Mouse (Mus musculus): Measurements from ENCODE around the gene Mrpl12. TPM values are rescaled to one million over a fixed set of nuclear protein-coding genes. Genes with fewer than 3 reads are reported as not detected.
"Not testable (repeated sequence)": the region's sequence is repeated elsewhere in the genome, so short reads cannot be mapped to it uniquely, and the experiment has no call there.

The Mrpl12 gene
- polyA plus RNA-seq, 1 experiment from 2014 or later, result 144 TPM

DNA sequence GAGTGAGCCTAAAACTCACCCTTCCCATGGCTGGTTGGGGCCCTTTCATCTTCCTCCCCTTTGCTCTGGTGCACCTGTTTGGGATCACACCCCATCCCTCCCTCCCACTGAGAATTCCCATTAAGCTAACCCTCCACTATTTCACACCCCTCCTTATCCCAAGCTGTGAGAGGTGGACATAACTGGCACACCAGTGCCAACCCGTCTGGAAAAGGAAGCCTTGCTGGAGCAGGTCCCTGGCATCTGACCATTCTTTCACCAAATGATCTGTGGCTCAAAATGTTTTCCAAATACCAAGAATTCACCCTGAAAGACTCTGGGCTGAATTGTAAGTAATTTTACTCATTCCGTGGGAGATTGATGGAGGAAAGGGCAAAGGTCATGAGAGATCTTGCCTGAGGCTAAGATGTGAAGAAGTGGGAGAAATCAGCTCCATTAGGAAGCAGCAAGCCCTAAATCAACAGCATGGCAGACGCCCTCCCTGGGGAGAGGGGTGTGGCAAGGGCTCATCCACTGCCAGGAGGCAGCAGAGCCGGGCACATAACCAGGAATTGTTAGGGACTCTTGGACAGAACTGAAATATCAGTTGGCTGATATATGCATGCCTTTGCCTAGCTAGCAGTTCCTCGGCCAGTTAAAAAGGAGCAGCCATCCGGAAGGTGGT is 28.5 kb downstream of the Mrpl12 start:
- Histone ChIP-seq H3K36me3 (no peaks in the 10 kb centered on the region), H3K9ac (replicated peaks) (no peak overlapping the region)
- WGBS, result 31% methylated on average over 6 of the region's 6 CpGs

GRCm38 (mm10) chr11:120514262-120514661 is 29.8 kb downstream of the Mrpl12 start:
- H3K27ac ChIP-seq (replicated peaks); H3K4me2 ChIP-seq; H3K4me3 ChIP-seq (replicated peaks); H3K36me3 ChIP-seq; H3K9ac ChIP-seq (replicated peaks); H3K27me3 ChIP-seq (replicated peaks); H3K4me1 ChIP-seq; ATAC-seq (ENCODE audit: low FRiP score); H3K9me3 ChIP-seq (replicated peaks): not testable (repeated sequence)
- WGBS, result 97% methylated on average over 2 of the region's 2 CpGs

More for the DNA sequence above, 28.5 kb downstream of the Mrpl12 start:
- Histone ChIP-seq H3K27ac (replicated peaks) (no peak overlapping the region), H3K9me3 (replicated peaks) (no peaks in the 10 kb centered on the region), H3K27me3 (replicated peaks) (no peaks in the 10 kb centered on the region), H3K4me2 (no peak overlapping the region), H3K4me3 (replicated peaks) (no peak overlapping the region), H3K4me1 (peaks cover 9% of the 10 kb centered on the region; the same call in 1 of the 2 replicates)
- no peak for ATAC-seq (ENCODE audit: low FRiP score)

GRCm38 (mm10) chr11:120515611-120516010 is 31.2 kb downstream of the Mrpl12 start:
- H3K4me2 ChIP-seq, result no peak overlapping the region
- no peak overlapping the region for H3K4me3 ChIP-seq (replicated peaks)
- no peak overlapping the region for H3K9ac ChIP-seq (replicated peaks)
- WGBS, result 19% methylated on average over 17 of the region's 17 CpGs
- H3K9me3 ChIP-seq (replicated peaks), result no peaks in the 10 kb centered on the region
- no peak for ATAC-seq (ENCODE audit: low FRiP score)
- no peak overlapping the region for H3K27ac ChIP-seq (replicated peaks)
- peaks cover 7% of the 10 kb centered on the region; the same call in 1 of the 2 replicates for H3K4me1 ChIP-seq
- H3K27me3 ChIP-seq (replicated peaks), result no peaks in the 10 kb centered on the region
- H3K36me3 ChIP-seq, result no peaks in the 10 kb centered on the region

- H3K36me3 ChIP-seq, result no peaks in the 10 kb centered on the region
- ATAC-seq (ENCODE audit: low FRiP score), result no peak
- H3K4me1 ChIP-seq, result peaks cover 5% of the 10 kb centered on the region; the same call in 1 of the 2 replicates
- no peaks in the 10 kb centered on the region for H3K27me3 ChIP-seq (replicated peaks)
- no peak overlapping the region for H3K4me2 ChIP-seq
- no peaks in the 10 kb centered on the region for H3K9me3 ChIP-seq (replicated peaks)
- H3K27ac ChIP-seq (replicated peaks), result no peak overlapping the region
- 74% methylated on average over 4 of the region's 4 CpGs for WGBS
- no peak overlapping the region for H3K9ac ChIP-seq (replicated peaks)
- H3K4me3 ChIP-seq (replicated peaks), result no peak overlapping the region
Observed at GRCm38 (mm10) chr11:120517147-120517546, 32.7 kb downstream of the Mrpl12 start.

GRCm38 (mm10) chr11:120518027-120518426 is 33.6 kb downstream of the Mrpl12 start:
- H3K4me3 ChIP-seq (replicated peaks), result no peak overlapping the region
- H3K27me3 ChIP-seq (replicated peaks), result no peaks in the 10 kb centered on the region
- no peak overlapping the region for H3K27ac ChIP-seq (replicated peaks)
- H3K4me1 ChIP-seq, result peaks cover 5% of the 10 kb centered on the region; the same call in 1 of the 2 replicates
- no peak overlapping the region for H3K4me2 ChIP-seq
- H3K9ac ChIP-seq (replicated peaks), result no peak overlapping the region
- H3K36me3 ChIP-seq, result no peaks in the 10 kb centered on the region
- ATAC-seq (ENCODE audit: low FRiP score), result no peak
- WGBS, result 71% methylated on average over 6 of the region's 6 CpGs
- H3K9me3 ChIP-seq (replicated peaks), result no peaks in the 10 kb centered on the region

GRCm38 (mm10) chr11:120518558-120518957 is 34.1 kb downstream of the Mrpl12 start:
- ATAC-seq (ENCODE audit: low FRiP score), result no peak
- Histone ChIP-seq H3K27ac (replicated peaks) (no peak overlapping the region), H3K4me3 (replicated peaks) (no peak overlapping the region), H3K9me3 (replicated peaks) (no peaks in the 10 kb centered on the region), H3K4me1 (peaks cover 5% of the 10 kb centered on the region; the same call in 1 of the 2 replicates), H3K36me3 (no peaks in the 10 kb centered on the region), H3K9ac (replicated peaks) (no peak overlapping the region), H3K4me2 (no peak overlapping the region), H3K27me3 (replicated peaks) (no peaks in the 10 kb centered on the region)
- WGBS, result 79% methylated on average over 6 of the region's 6 CpGs

GRCm38 (mm10) chr11:120519738-120520137 is 35.3 kb downstream of the Mrpl12 start:
- 40% methylated on average over 9 of the region's 9 CpGs for WGBS
- Histone ChIP-seq H3K4me2 (no peak overlapping the region), H3K9ac (replicated peaks) (no peak overlapping the region), H3K4me3 (replicated peaks) (no peak overlapping the region), H3K27ac (replicated peaks) (no peak overlapping the region), H3K9me3 (replicated peaks) (no peaks in the 10 kb centered on the region), H3K27me3 (replicated peaks) (no peaks in the 10 kb centered on the region), H3K36me3 (no peaks in the 10 kb centered on the region), H3K4me1 (peaks cover 5% of the 10 kb centered on the region; the same call in 1 of the 2 replicates)
- ATAC-seq (ENCODE audit: low FRiP score), result no peak

- Histone ChIP-seq H3K9ac (replicated peaks) (no peak overlapping the region), H3K4me1 (peaks cover 3% of the 10 kb centered on the region; the same call in 1 of the 2 replicates), H3K4me2 (no peak overlapping the region), H3K4me3 (replicated peaks) (no peak overlapping the region), H3K27ac (replicated peaks) (no peak overlapping the region), H3K36me3 (no peaks in the 10 kb centered on the region), H3K9me3 (replicated peaks) (no peaks in the 10 kb centered on the region), H3K27me3 (replicated peaks) (no peaks in the 10 kb centered on the region)
- WGBS, result 82% methylated on average over 9 of the region's 9 CpGs
- ATAC-seq (ENCODE audit: low FRiP score), result no peak
Observed at GRCm38 (mm10) chr11:120520498-120520897, 36.1 kb downstream of the Mrpl12 start.

DNA sequence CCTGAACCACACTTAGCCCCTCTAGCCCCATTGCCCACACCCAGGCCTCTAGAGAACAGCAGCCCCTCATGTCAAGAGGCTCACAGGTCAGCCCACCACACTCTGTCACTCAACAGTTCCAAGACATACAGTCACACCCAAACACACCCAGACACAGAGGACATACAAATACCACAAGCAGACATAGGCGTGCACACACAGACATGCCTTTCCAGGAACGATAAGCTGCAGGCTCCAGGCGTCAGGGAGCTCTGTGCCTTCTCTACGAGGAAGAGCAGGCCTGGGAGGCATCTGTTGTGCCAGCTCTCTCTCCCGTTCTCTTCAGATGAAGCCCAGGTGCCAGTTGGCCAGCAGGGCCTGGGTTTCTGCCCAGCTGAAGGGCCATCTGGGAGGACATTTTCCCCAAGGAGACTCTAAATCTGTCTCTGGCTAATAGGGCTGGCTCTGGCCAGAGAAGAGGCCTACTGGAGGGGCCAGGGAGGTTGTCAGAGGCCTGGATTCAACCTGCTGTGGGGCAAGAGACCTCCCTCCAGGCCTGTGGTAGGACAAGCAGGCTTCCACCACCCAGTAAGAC is 36.6 kb downstream of the Mrpl12 start:
- Histone ChIP-seq H3K27ac (replicated peaks) (no peak overlapping the region), H3K9me3 (replicated peaks) (no peaks in the 10 kb centered on the region), H3K4me3 (replicated peaks) (no peak overlapping the region), H3K36me3 (no peaks in the 10 kb centered on the region), H3K4me2 (no peak overlapping the region), H3K27me3 (replicated peaks) (no peaks in the 10 kb centered on the region), H3K4me1 (no peaks in the 10 kb centered on the region), H3K9ac (replicated peaks) (no peak overlapping the region)
- ATAC-seq (ENCODE audit: low FRiP score), result no peak
- WGBS, result 76% methylated on average over 5 of the region's 5 CpGs

- peaks cover under 1% of the 10 kb centered on the region; the same call in 1 of the 2 replicates for H3K27me3 ChIP-seq (replicated peaks)
- no peak overlapping the region for H3K9ac ChIP-seq (replicated peaks)
- H3K4me3 ChIP-seq (replicated peaks), result no peak overlapping the region
- ATAC-seq (ENCODE audit: low FRiP score), result no peak
- H3K27ac ChIP-seq (replicated peaks), result no peak overlapping the region
- no peaks in the 10 kb centered on the region for H3K36me3 ChIP-seq
- no peak overlapping the region for H3K4me2 ChIP-seq
- WGBS, result 90% methylated on average over 8 of the region's 8 CpGs
- no peaks in the 10 kb centered on the region for H3K4me1 ChIP-seq
- no peaks in the 10 kb centered on the region for H3K9me3 ChIP-seq (replicated peaks)
Observed at GRCm38 (mm10) chr11:120522581-120522980, 38.2 kb downstream of the Mrpl12 start.

DNA sequence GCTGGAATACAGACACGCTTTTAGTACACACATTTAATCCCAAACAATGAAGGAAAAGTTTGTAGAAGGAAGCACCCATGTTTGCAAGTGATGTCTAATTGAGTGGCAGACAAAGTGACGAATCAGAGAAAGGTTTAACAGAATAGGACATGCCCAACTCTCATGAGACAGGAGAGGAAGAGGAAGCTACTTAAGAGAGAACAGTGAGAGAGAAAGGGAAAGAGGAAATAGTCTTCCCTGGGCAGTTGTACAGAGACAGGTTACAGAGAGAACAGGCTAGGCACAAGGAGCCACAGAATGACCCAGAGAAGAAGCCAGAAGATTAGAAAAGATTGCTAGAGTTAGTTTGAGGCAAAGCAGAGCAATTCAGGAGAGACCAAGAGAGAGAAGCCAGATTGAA is 41.5 kb downstream of the Mrpl12 start:
- Histone ChIP-seq H3K27ac (replicated peaks) (no peak overlapping the region), H3K9ac (replicated peaks) (no peak overlapping the region), H3K4me3 (replicated peaks) (no peak overlapping the region), H3K4me1 (peaks cover 8% of the 10 kb centered on the region), H3K27me3 (replicated peaks) (peaks cover 35% of the 10 kb centered on the region), H3K36me3 (no peaks in the 10 kb centered on the region), H3K4me2 (no peak overlapping the region), H3K9me3 (replicated peaks) (no peaks in the 10 kb centered on the region)
- ATAC-seq (ENCODE audit: low FRiP score), result no peak
- 82% methylated on average over 2 of the region's 2 CpGs for WGBS

DNA sequence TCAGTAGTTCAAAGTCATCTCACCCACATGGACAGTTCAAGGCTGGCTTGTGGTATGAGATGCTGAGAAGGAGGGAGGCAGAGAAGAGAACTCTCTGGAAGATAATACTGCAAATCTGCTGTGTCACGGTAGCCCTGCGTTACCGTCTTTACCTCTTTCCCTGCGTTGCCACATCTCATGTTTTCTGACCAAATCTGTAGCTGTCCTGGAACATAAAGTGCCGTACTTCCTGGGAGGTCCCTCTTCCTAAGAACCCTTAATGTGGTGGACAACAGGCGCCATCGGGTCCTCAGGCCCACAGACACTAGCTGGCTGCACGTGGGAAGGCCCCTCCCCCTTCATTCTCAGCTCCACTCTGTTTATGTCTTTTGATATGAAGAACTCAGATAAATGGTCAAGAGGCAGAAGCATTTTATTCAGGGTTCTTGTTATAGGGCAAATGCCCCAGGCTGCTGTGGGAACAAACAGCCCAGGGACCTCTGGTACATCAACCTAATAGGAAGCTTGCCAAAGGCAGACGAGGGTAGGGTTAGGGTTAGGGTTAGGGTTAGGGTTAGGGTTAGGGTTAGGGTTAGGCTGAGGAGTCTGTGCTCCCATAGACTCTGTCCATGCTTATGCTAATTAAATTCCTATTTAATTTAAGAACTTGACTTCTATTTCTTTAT is 43.4 kb downstream of the Mrpl12 start:
- ATAC-seq (ENCODE audit: low FRiP score), result no peak
- 80% methylated on average over 9 of the region's 9 CpGs for WGBS
- H3K9ac ChIP-seq (replicated peaks), result no peak overlapping the region
- peaks cover 10% of the 10 kb centered on the region for H3K4me1 ChIP-seq
- H3K9me3 ChIP-seq (replicated peaks), result no peaks in the 10 kb centered on the region
- peaks cover 53% of the 10 kb centered on the region for H3K27me3 ChIP-seq (replicated peaks)
- no peaks in the 10 kb centered on the region for H3K36me3 ChIP-seq
- no peak overlapping the region for H3K4me2 ChIP-seq
- no peak overlapping the region for H3K4me3 ChIP-seq (replicated peaks)
- no peak overlapping the region for H3K27ac ChIP-seq (replicated peaks)

Measured in neural tube, embryonic 15.5 days (tissue).